Mouse (Mus musculus) spleen, adult 2 months (tissue): ENCODE measurements around the gene Rhoj.

Source experiments
- CTCF ChIP-seq: fragments of 200-500 bp; IDR thresholded peaks from 2 replicates; pipeline ENCODE4 v1.5.1; 2011; ENCODE audit warnings: mild to moderate bottlenecking, inconsistent platforms; ENCODE audit not compliant: insufficient read depth, insufficient read length, insufficient replicate concordance; ENCODE audit errors: extremely low read depth
- POLR2A ChIP-seq: fragments of 200-500 bp; IDR thresholded peaks from 2 replicates; pipeline ENCODE4 v1.6.1; 2011; ENCODE audit warnings: low read depth, low read length, inconsistent platforms

- TF ChIP-seq POLR2A (no peak), CTCF (no peak)
These were observed 59.2 kb downstream of the Rhoj start for GRCm38 (mm10) chr12:75367371-75367770.
